ENCODE assay signal across 25 mouse cellular contexts in genomic region chr6:142472801-142473203, GRCm38 (mm10). TPM values are rescaled to one million over a fixed set of nuclear protein-coding genes. Genes with fewer than 3 reads are reported as not detected.
DNase-seq lines count a peak whose midpoint lies in the region; ATAC-seq lines count a peak whose summit lies in the region.
"Had no signal": no experiment of that assay in that cellular context is flagged by ENCODE, and none has a peak within 500 bp of the region (broad histone marks: within the 10 kb centered on the region; RNA-seq: fewer than 3 reads in every experiment).

Gys2 (minus strand) TSS chr6:142473109.

- H3K9ac ChIP-seq in liver, embryonic 13.5 days: peak within 1 kb of the TSS; percentile 28
- H3K9ac ChIP-seq: forebrain, embryonic 12.5 days; limb, embryonic 15.5 days; neural tube, embryonic 13.5 days; stomach, embryonic 15.5 days had no signal

- H3K27ac ChIP-seq in liver, embryonic 13.5 days: peak within 1 kb of the TSS; percentile 41
- no peak within 1 kb of the TSS for H3K27ac ChIP-seq in midbrain, embryonic 10.5 days (replicated peaks)
- H3K27ac ChIP-seq: forebrain, embryonic 12.5 days; heart, adult 2 months; limb, embryonic 15.5 days; neural tube, embryonic 13.5 days; stomach, embryonic 15.5 days had no signal

- H3K4me1 ChIP-seq in liver, embryonic 13.5 days (replicated peaks): no peaks in the 10 kb centered on the region; the same call in 1 of the 2 replicates
- no peaks in the 10 kb centered on the region for H3K4me1 ChIP-seq in midbrain, embryonic 10.5 days
- H3K4me1 ChIP-seq: forebrain, embryonic 12.5 days; limb, embryonic 15.5 days; neural tube, embryonic 13.5 days; stomach, embryonic 15.5 days had no signal

- DNase-seq in adrenal gland, adult 18-20 months (ENCODE audit: low spot score in 2 of 2): no peak
- DNase-seq in adrenal gland, postnatal 4 days (ENCODE audit: low spot score in 2 of 2): no peak
- DNase-seq in kidney, adult 8-10 months: peak; percentile 57 to 62
- DNase-seq in kidney, postnatal 10 days: no peak
- no peak for DNase-seq in liver, embryonic 13.5 days
- DNase-seq in urinary bladder, postnatal 10 days (ENCODE audit: low spot score): no peak
- DNase-seq in right cerebral cortex, adult 18-20 months: no peak
- no peak for DNase-seq in midbrain, embryonic 10.5 days (ENCODE audit: low spot score)
- DNase-seq: cerebellum, adult 2 months; gastrocnemius, postnatal 10 days; heart, adult 2 months; heart, postnatal 4 days; lung, postnatal 10 days; midbrain, embryonic 14.5 days; spleen, adult 18-20 months; thymus, adult 2 months had no signal

- H3K4me3 ChIP-seq in liver, embryonic 13.5 days (replicated peaks): peak within 1 kb of the TSS; percentile 37
- H3K4me3 ChIP-seq in midbrain, embryonic 10.5 days: no peak within 1 kb of the TSS
- H3K4me3 ChIP-seq: forebrain, embryonic 12.5 days; heart, adult 2 months; limb, embryonic 15.5 days; neural tube, embryonic 13.5 days; stomach, embryonic 15.5 days had no signal

- peak within 1 kb of the TSS; percentile 21 for H3K4me2 ChIP-seq in liver, embryonic 13.5 days
- H3K4me2 ChIP-seq: forebrain, embryonic 12.5 days; limb, embryonic 15.5 days; neural tube, embryonic 13.5 days; stomach, embryonic 15.5 days had no signal

- no peaks in the 10 kb centered on the region for H3K27me3 ChIP-seq in liver, embryonic 13.5 days
- H3K27me3 ChIP-seq in midbrain, embryonic 10.5 days (ENCODE audit: low read depth, poor library complexity, severe bottlenecking): no peaks in the 10 kb centered on the region
- H3K27me3 ChIP-seq: forebrain, embryonic 12.5 days; limb, embryonic 15.5 days; neural tube, embryonic 13.5 days; stomach, embryonic 15.5 days had no signal

- H3K36me3 ChIP-seq in liver, embryonic 13.5 days: no peaks in the 10 kb centered on the region
- no peaks in the 10 kb centered on the region for H3K36me3 ChIP-seq in midbrain, embryonic 10.5 days
- H3K36me3 ChIP-seq: forebrain, embryonic 12.5 days; limb, embryonic 15.5 days; neural tube, embryonic 13.5 days; stomach, embryonic 15.5 days had no signal

- WGBS in liver, embryonic 13.5 days (ENCODE audit: insufficient replicate concordance): 43% methylated on average over 4 of the region's 4 CpGs
- 61% methylated on average over 4 of the region's 4 CpGs for WGBS in midbrain, embryonic 10.5 days

- H3K9me3 ChIP-seq in liver, embryonic 13.5 days (replicated peaks): no peaks in the 10 kb centered on the region
- H3K9me3 ChIP-seq in midbrain, embryonic 10.5 days (replicated peaks): no peaks in the 10 kb centered on the region
- H3K9me3 ChIP-seq: forebrain, embryonic 12.5 days; limb, embryonic 15.5 days; neural tube, embryonic 13.5 days; stomach, embryonic 15.5 days had no signal

- peak; percentile 45; the same call in 1 of the 2 replicates for ATAC-seq in liver, embryonic 13.5 days (ENCODE audit: low read depth)
- ATAC-seq: hindbrain, embryonic 16.5 days; intestine, embryonic 16.5 days had no signal

RNA-seq across cellular contexts. Expression of gene Gys2, which starts in this region (rescaled TPM):
- total RNA-seq in adrenal gland, adult 18-20 months (2021): 10 to 100 TPM; 11.9 to 25.7 TPM
- total RNA-seq in adrenal gland, postnatal 4 days (2021): 10 to 100 TPM in 1 of 2 experiments, under 1 TPM in 1; 0.50 to 13.2 TPM
- 37.9 and 53.3 TPM in 2 replicates for polyA plus RNA-seq in liver, embryonic 13.5 days (2015; fragmentation: Nextera tagmentation; extraction: Ambion mirVana)
- 0.07 and 0.11 TPM in 2 replicates for polyA plus RNA-seq in midbrain, embryonic 10.5 days (2016; fragmentation: Nextera tagmentation; extraction: Ambion mirVana)
- total RNA-seq: heart, postnatal 4 days; left cerebral cortex, postnatal 36 days; megakaryocyte progenitor cell, adult 5-6 weeks had no signal
- polyA plus RNA-seq: forebrain, embryonic 12.5 days; heart, embryonic 14.5 days; limb, embryonic 15.5 days; midbrain, embryonic 14.5 days; neural tube, embryonic 13.5 days had no signal

Comparison
In these comparisons a context has a peak if more than half of its experiments do, and no peak if none do; other contexts are left out.
1. RNA of gene Gys2 (polyA plus RNA-seq): 37.9 to 53.3 TPM in liver, embryonic 13.5 days; 0.07 to 0.11 TPM in midbrain, embryonic 10.5 days; every median in the first group is over 10 times any median in the second.
2. DNase-seq: peak in kidney, adult 8-10 months (2 of 2); none in adrenal gland, adult 18-20 months (0 of 2), adrenal gland, postnatal 4 days (0 of 2), kidney, postnatal 10 days (single experiment), liver, embryonic 13.5 days (single experiment), urinary bladder, postnatal 10 days (single experiment), right cerebral cortex, adult 18-20 months (single experiment) and midbrain, embryonic 10.5 days (single experiment).